ENCODE assay signal across 32 mouse cellular contexts in genomic region chr8:11892756-11893155, GRCm38 (mm10). TPM values are rescaled to one million over a fixed set of nuclear protein-coding genes. Genes with fewer than 3 reads are reported as not detected.
DNase-seq lines count a peak whose midpoint lies in the region; ATAC-seq lines count a peak whose summit lies in the region.
"Had no signal": no experiment of that assay in that cellular context is flagged by ENCODE, and none has a peak within 500 bp of the region (broad histone marks: within the 10 kb centered on the region; RNA-seq: fewer than 3 reads in every experiment).

No protein-coding gene starts in this region.

- no peak overlapping the region for H3K4me2 ChIP-seq in heart, embryonic 12.5 days
- H3K4me2 ChIP-seq: embryonic facial prominence, embryonic 13.5 days; forebrain, embryonic 12.5 days; forebrain, embryonic 15.5 days; hindbrain, embryonic 15.5 days had no signal

- DNase-seq in heart, adult 18-20 months, result peak; percentile 51 to 69
- no peak for DNase-seq in heart, postnatal 25 days (ENCODE audit: low spot score)
- peak; percentile 43 to 48 for DNase-seq in heart, adult 9 months (ENCODE audit: low spot score in 2 of 2)
- DNase-seq in testis, postnatal 10 days (ENCODE audit: low spot score), result peak; percentile 23
- no peak for DNase-seq in testis, postnatal 14 days (ENCODE audit: low spot score)
- DNase-seq in adrenal gland, postnatal 14 days, result no peak
- DNase-seq: adrenal gland, adult 2 months; adrenal gland, postnatal 25 days; B cell, adult 2 months; cerebellum, adult 11-12 months; cerebellum, adult 8-10 months; cerebellum, postnatal 10 days; cerebellum, postnatal 36 days; embryo, embryonic 11 days; gastrocnemius, postnatal 25 days; kidney, adult 2 months had no signal

- H3K27me3 ChIP-seq in heart, embryonic 12.5 days (replicated peaks), result peaks cover 6% of the 10 kb centered on the region; the same call in 1 of the 2 replicates
- H3K27me3 ChIP-seq: forebrain, embryonic 15.5 days; hindbrain, embryonic 15.5 days had no signal

- no peak overlapping the region for H3K9ac ChIP-seq in heart, embryonic 12.5 days
- H3K9ac ChIP-seq: embryonic facial prominence, embryonic 13.5 days; forebrain, embryonic 12.5 days; forebrain, embryonic 15.5 days; hindbrain, embryonic 15.5 days had no signal

- H3K4me1 ChIP-seq in heart, embryonic 12.5 days (replicated peaks), result no peaks in the 10 kb centered on the region
- H3K4me1 ChIP-seq: embryonic facial prominence, embryonic 13.5 days had no signal

- ATAC-seq in heart, embryonic 12.5 days (ENCODE audit: insufficient number of reproducible peaks, low FRiP score), result no peak
- ATAC-seq: forebrain, embryonic 15.5 days; intestine, postnatal 0 days; Patski had no signal

- H3K36me3 ChIP-seq in heart, embryonic 12.5 days, result no peaks in the 10 kb centered on the region
- H3K36me3 ChIP-seq: embryonic facial prominence, embryonic 10.5 days; embryonic facial prominence, embryonic 13.5 days; forebrain, embryonic 12.5 days; forebrain, embryonic 15.5 days; G1E; hindbrain, embryonic 15.5 days had no signal

- 72% methylated on average over 2 of the region's 2 CpGs for WGBS in heart, embryonic 12.5 days

- intact Hi-C loops in heart, postnatal 25 days (cut with DNase I), result no loop called here

- H3K9me3 ChIP-seq in heart, embryonic 12.5 days (replicated peaks), result no peaks in the 10 kb centered on the region
- H3K9me3 ChIP-seq: embryonic facial prominence, embryonic 10.5 days; embryonic facial prominence, embryonic 13.5 days; forebrain, embryonic 12.5 days; forebrain, embryonic 15.5 days; G1E; hindbrain, embryonic 15.5 days had no signal

- no peak overlapping the region for H3K27ac ChIP-seq in heart, embryonic 12.5 days (ENCODE audit: poor library complexity, severe bottlenecking)
- H3K27ac ChIP-seq: embryonic facial prominence, embryonic 10.5 days; embryonic facial prominence, embryonic 13.5 days; forebrain, embryonic 12.5 days; forebrain, embryonic 15.5 days; hindbrain, embryonic 15.5 days had no signal

- no peak overlapping the region for H3K4me3 ChIP-seq in heart, embryonic 12.5 days
- H3K4me3 ChIP-seq: embryonic facial prominence, embryonic 10.5 days; embryonic facial prominence, embryonic 13.5 days; erythroblast, embryonic 14.5 days; forebrain, embryonic 12.5 days; forebrain, embryonic 15.5 days; hindbrain, embryonic 15.5 days had no signal

RNA-seq across cellular contexts. Expression of gene Tex29, which starts 52.5 kb away (rescaled TPM):
- total RNA-seq in heart, adult 18-20 months (2021), result not detected
- under 1 TPM in 1 of 2 experiments, not detected in 1; 0.95 TPM for total RNA-seq in heart, postnatal 25 days (2021)
- polyA plus RNA-seq in heart, embryonic 12.5 days (2016; fragmentation: Nextera tagmentation; extraction: Ambion mirVana), result 0.49 and 0.51 TPM in 2 replicates
- total RNA-seq in adrenal gland, postnatal 14 days (2021), result not detected in 2 replicates
- total RNA-seq: adrenal gland, adult 2 months; adrenal gland, postnatal 25 days; CH12.LX; G1E; gastrocnemius, adult 8-10 months; gastrocnemius, postnatal 25 days; heart, postnatal 14 days had no signal
- polyA plus RNA-seq: cortical plate, adult 2 months; embryonic facial prominence, embryonic 10.5 days; embryonic facial prominence, embryonic 13.5 days; erythroblast, embryonic 14.5 days; forebrain, embryonic 12.5 days; heart, embryonic 14.5 days; intestine, embryonic 14.5 days; kidney, adult 2 months; Patski had no signal

Comparison
In these comparisons a context has a peak if more than half of its experiments do, and no peak if none do; other contexts are left out.
1. DNase-seq: peak in heart, adult 18-20 months (2 of 2), heart, adult 9 months (2 of 2) and testis, postnatal 10 days (single experiment); none in heart, postnatal 25 days (single experiment), testis, postnatal 14 days (single experiment) and adrenal gland, postnatal 14 days (single experiment).